Mouse (Mus musculus): ENCODE data around the gene Zswim3.
"Not testable (repeated sequence)": the region's sequence is repeated elsewhere in the genome, so short reads cannot be mapped to it uniquely, and the experiment has no call there.

The Zswim3 gene

GRCm38 (mm10) chr2:164857101-164857821 is 52.4 kb downstream of the Zswim3 start, which contains the start of gene Pltp:
TSS of gene Pltp (minus strand) at chr2:164857711.
- no peak for DNase-seq

GRCm38 (mm10) chr2:164857842-164858553 is 53.1 kb downstream of the Zswim3 start:
- no peak for DNase-seq

GRCm38 (mm10) chr2:164859155-164859554 is 54.3 kb downstream of the Zswim3 start:
- DNase-seq, result no peak

GRCm38 (mm10) chr2:164859640-164860432 is 54.9 kb downstream of the Zswim3 start:
- DNase-seq, result no peak

GRCm38 (mm10) chr2:164861094-164861493 is 56.2 kb downstream of the Zswim3 start:
- DNase-seq, result no peak

GRCm38 (mm10) chr2:164862179-164862861 is 57.4 kb downstream of the Zswim3 start:
- DNase-seq, result no peak

- not testable (repeated sequence) for DNase-seq
Measured at GRCm38 (mm10) chr2:164863411-164863810, 58.5 kb downstream of the Zswim3 start.

- DNase-seq, result no peak
Measured at GRCm38 (mm10) chr2:164864593-164864992, 59.7 kb downstream of the Zswim3 start.

- DNase-seq, result no peak
Measured at GRCm38 (mm10) chr2:164866741-164867551, 62.0 kb downstream of the Zswim3 start.

- no peak for DNase-seq
Measured at GRCm38 (mm10) chr2:164867566-164867965, 62.7 kb downstream of the Zswim3 start.

- DNase-seq, result no peak
Measured at GRCm38 (mm10) chr2:164868491-164868890, 63.6 kb downstream of the Zswim3 start.

Measured in cerebellum, adult 9-10 months (tissue).